Mouse (Mus musculus) liver, embryonic 14.5 days (tissue): ENCODE results near the gene Dner.

Experiments used
- CTCF ChIP-seq: IDR thresholded peaks from 2 replicates; pipeline ENCODE4 v1.5.1; 2016; ENCODE audit warnings: antibody characterized with exemption, low read depth, control low read depth
- EP300 ChIP-seq: IDR thresholded peaks from 2 replicates; pipeline ENCODE4 v1.6.1; 2016; ENCODE audit warnings: antibody characterized with exemption, low read depth

- no peak for TF ChIP-seq CTCF
- TF ChIP-seq EP300: no peak
Measured at GRCm38 (mm10) chr1:84518347-84518746, 177.7 kb downstream of the Dner start.
